Mouse (Mus musculus) lung, postnatal 25 days (tissue): Measurements from ENCODE around the gene Kcne1.

Source experiments
- DNase-seq: peaks from one replicate; pipeline ENCODE4 v3.0.0; 2022; ENCODE audit warnings: low spot score

Kcne1 gene

DNA sequence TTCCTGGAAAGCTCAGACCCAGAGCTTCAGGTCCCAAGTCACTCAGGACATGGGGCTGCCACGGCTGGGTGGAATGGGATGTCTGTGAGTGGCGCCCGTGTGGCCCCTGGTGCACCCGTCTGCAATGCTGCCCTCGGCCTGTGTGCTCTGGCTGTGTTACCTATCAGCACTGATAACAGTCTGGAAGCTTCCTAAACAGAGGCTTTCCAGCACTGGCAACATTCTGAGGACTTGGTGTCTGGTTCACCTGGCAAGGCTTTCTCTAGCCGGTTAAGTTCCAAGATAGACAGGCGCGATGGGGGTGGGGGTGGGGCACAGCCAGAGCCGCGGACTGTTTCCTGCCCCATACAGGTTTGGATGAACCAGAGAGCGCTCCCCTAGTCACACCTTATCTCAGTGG, 3.3 kb downstream of the Kcne1 start:
- DNase-seq: no peak

GRCm38 (mm10) chr16:92355366-92355765, 3.9 kb downstream of the Kcne1 start:
- no peak for DNase-seq

GRCm38 (mm10) chr16:92353897-92354296, 5.4 kb downstream of the Kcne1 start:
- no peak for DNase-seq

GRCm38 (mm10) chr16:92353295-92353694, 6.0 kb downstream of the Kcne1 start:
- no peak for DNase-seq

DNA sequence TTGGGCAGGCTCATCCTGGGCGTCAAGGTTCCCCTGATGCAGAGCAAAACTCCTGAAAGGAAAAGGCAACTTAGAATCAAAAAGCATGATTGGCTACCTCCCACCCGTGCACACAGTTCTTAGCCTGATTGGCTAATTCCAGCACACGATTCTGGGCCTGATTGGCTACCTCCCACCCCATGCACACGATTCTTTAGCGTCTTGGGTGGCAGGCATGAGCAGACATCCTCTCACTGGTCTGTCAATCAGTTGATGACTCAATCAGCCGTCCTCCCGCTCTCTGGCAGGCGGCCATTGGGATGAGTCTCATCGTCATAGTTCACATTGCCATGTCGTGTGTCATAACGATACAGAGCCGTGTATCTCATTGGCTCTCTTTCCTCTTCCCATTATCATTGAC, 10.3 kb downstream of the Kcne1 start:
- DNase-seq: peak; percentile 12

- no peak for DNase-seq
These were observed 12.9 kb downstream of the Kcne1 start for GRCm38 (mm10) chr16:92346297-92346916.

DNA sequence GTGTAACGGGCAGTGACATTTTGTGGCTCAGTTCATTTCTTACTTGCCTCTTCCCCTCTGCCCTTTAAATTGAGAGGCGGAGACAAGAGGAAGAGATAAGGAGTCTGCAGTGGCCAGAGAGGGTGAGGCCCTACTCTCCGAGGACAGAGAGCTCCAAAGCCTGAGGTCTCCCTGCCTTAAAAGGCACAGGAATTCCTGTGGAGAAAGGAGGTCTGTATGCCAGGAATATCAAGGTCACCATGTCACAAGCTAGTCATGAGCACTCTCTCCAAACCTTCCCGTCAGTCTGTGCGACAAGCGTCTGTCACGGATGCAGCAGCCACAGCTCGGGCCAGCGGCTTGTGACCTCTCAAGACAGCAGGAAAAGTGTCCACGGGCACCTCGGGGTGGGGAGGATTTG, 14.1 kb downstream of the Kcne1 start:
- no peak for DNase-seq

- DNase-seq: peak; percentile 57
These were observed 18.4 kb downstream of the Kcne1 start for GRCm38 (mm10) chr16:92340612-92341511.

DNA sequence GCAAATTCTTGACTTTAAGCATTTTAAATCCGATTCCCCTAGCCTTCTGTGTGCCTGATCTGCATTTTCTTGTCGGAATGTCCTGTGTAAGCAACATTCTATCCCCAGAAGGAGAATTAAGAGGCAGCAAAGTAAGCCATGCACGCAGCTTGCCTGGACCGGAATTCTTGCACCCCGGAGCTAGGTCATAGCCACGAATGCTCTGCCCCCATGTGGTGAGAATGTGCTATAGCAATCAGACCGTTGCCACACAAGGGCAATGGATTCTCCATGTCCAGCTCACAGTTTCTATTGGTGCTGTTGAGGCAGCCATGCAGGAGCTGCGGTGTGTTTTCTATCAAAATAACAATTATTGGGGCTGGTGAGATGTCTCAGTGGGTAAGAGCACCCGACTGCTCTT, 23.0 kb downstream of the Kcne1 start:
- peak; percentile 75 for DNase-seq

GRCm38 (mm10) chr16:92334600-92334999, 24.7 kb downstream of the Kcne1 start:
- DNase-seq: no peak

DNA sequence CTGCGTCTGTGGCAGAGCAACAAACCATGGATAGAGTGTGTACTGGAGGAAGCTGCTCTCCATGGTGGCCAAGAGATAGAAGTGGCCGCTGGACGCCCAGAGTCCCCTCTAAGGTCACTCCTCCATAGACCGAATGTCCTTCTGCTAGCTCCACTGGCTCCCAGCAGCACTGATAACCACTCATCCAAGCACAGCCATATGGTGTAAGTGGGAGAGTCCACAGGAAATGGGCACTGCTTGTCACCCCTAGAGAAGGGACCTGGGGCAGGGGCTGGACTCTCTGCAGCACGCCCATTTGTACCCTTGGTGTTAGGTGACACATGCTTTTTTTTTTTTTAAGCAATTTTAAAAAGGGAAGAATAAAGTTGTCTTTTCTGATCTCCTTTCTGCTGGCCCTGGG, 28.3 kb downstream of the Kcne1 start:
- DNase-seq: no peak

DNA sequence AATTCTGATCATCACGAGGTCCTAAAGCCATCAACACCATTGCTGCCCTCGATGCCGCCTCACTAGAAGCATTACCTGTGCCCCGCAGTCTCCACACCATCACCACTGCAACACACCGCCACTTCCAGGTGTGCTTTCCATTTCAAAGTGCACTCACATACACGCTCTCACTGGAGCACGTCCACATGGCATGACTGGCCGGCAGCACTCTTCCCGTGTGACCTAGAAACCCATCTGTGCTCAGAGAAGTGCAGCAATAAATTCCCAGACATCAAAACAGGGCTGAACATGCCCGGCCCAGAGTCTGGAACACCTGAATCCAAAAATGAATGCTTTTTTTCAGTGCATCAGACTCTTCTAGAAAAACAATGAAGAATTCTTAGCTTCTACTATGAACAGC, 31.4 kb downstream of the Kcne1 start:
- DNase-seq: no peak

GRCm38 (mm10) chr16:92325062-92325406, 34.2 kb downstream of the Kcne1 start:
- no peak for DNase-seq

DNA sequence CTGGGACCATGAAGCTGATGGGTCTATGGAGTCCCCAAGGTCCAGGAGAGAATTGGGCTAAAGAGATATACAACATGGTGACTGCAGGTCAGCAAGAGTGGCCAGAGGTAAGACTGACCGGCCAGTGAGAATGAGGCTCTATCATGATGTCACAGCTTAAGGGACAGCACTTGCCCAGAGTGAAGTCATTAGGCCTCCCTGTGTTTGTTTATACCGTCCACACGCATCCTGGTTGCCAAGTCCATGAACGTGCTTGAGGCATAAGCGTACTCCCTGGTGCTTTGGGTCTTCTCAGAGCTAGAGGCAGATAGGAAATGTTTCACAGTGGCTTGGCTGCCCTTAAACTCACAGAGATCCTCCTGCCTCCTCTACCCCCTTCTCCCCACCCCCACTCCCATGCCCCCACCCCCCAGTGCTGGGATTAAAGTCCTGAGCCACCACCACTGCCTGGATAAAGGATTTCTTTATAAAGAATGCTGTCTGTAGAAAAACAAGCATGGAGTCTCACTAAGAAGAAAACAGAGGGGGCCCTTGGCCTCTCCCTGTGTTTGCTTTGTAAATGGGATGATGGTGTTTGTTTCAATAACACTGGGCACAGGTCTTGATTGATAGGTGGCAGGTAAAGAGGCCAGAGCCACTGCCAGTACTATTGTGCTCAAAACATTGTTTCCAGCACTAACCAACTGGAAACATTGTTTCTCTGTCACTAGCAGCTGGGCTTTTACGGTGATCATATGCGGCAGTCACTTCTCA, 34.8 kb downstream of the Kcne1 start:
- DNase-seq: no peak

DNA sequence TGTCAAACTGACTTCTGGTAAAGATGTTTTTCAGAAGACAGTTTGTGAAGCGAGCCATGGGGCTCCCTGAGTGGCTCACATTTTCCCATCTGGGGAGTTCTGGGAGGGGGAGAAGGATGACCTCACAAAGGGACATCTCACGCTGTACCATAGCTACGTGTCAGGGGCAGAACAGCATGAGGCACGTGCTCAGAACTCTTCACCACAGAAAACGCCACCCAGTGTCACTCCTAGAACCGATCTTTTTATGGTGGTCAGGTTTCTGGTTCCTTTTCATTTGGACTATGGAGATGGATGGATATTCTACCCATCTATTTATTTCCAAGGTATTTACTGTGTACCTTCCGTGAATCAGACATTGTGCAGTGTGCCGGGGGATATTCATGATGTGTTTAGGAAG, 37.9 kb downstream of the Kcne1 start, which contains the start of gene Fam243:
TSS of gene Fam243 (minus strand) at position 101 of the 400 bp plus-strand sequence.
- no peak for DNase-seq

DNA sequence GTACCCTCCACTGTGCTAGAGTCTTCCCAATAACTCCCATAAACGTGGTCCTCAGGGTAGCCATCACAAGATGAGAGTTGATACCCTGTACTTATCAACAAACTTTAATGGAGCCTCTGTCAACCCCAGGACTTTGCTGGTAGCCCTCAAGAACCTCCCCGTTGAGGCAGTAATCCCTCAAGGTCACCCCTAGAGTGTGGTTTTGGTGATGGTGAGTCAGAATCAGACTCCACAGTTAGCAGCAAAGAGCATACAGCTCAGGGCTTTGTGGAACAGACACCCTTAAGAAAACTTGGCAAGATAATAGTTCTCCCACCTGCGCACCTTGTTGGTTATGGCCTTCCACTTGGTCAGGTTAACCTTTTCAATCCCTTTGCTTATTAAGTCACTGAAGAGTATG, 38.9 kb downstream of the Kcne1 start:
- DNase-seq: no peak

GRCm38 (mm10) chr16:92319353-92320109, 39.7 kb downstream of the Kcne1 start:
- DNase-seq: peak; percentile 45

DNA sequence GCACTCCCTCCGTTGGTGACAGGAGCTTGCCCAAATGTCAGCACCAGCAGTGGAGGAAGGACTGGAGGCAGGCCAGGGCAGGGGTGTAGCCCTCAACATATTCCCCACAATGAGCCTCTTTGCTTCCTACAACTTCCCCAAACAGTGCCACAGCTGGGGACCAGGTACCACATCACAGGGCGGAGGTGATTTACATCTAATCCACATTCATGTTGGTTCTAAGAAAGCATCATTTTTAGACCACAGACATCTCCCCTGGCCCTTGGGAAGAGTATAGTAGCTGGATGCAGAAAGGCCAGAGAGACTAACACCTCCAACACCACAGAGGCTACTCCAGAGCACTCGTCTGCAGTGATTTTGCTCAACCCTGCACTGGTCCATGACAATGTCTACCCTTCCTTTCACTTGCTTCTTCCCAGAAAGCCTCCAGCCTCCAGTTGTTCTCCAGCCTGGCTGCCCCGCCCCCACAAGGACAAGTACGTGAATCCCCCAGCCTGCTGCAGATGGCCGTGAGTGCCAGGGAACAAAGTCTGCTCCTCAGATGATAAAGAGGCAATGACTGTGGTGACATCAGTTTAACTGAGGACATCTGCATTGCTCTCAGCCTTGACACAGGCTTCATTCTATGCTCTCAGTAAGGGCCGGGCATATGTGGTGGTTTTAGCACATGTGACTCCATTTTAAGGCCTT, 43.1 kb downstream of the Kcne1 start:
- no peak for DNase-seq

- DNase-seq: peak; percentile 35
These were observed 45.1 kb downstream of the Kcne1 start for GRCm38 (mm10) chr16:92313953-92314741.

- no peak for DNase-seq
These were observed 50.1 kb downstream of the Kcne1 start for GRCm38 (mm10) chr16:92309126-92309525.

DNA sequence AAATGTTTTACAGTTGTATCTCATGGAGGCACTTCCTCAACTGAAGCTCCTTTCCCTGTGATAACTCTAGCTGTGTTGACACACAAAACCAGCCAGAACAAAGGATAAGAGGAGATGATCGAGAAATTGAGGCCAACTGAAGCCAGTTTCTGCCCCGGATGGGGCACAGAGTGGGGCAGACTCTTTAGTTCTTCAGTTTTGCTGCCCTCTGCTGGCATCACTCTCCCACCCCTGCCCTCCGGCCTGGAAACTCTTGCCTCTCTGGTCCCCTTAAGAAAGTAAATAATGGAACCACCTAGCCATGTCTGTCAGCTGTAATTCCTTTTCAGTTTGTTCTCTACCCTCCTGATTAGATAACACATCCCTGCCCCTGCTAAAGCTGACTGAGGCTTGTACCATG, 51.3 kb downstream of the Kcne1 start:
- no peak for DNase-seq
